12 mouse cellular contexts compared by ENCODE assay signal in genomic region chr19:3922661-3923371, GRCm38 (mm10). TPM values are rescaled to one million over a fixed set of nuclear protein-coding genes. Genes with fewer than 3 reads are reported as not detected.
A peak's percentile ranks its signal among the peaks of the same experiment; 100 is the strongest.
DNase-seq lines count a peak whose midpoint lies in the region; ATAC-seq and TF ChIP-seq lines count a peak whose summit lies in the region.
"Had no signal": no experiment of that assay in that cellular context is flagged by ENCODE, and none has a peak within 500 bp of the region (broad histone marks: within the 10 kb centered on the region; RNA-seq: fewer than 3 reads in every experiment).

No protein-coding gene starts in this region.

- no peak overlapping the region for H3K4me2 ChIP-seq in limb, embryonic 12.5 days
- no peak overlapping the region for H3K4me2 ChIP-seq in forebrain, embryonic 11.5 days (ENCODE audit: low read depth, low read length, severe bottlenecking)
- H3K4me2 ChIP-seq: forebrain, embryonic 15.5 days had no signal

- TF ChIP-seq CTCF in kidney, adult 2 months (conservative IDR thresholded peaks at IDR 0.05; ENCODE audit: insufficient read depth, insufficient read length, low read depth, low read length) = no peak

- H3K27me3 ChIP-seq in kidney, adult 2 months (replicated peaks; ENCODE audit: control insufficient read depth, insufficient read depth, low read length) = no peaks in the 10 kb centered on the region
- H3K27me3 ChIP-seq in limb, embryonic 12.5 days = no peaks in the 10 kb centered on the region
- no peaks in the 10 kb centered on the region for H3K27me3 ChIP-seq in forebrain, embryonic 11.5 days (ENCODE audit: control insufficient read depth, insufficient read depth, low read length)
- H3K27me3 ChIP-seq: forebrain, embryonic 15.5 days had no signal

- no peak for DNase-seq in kidney, adult 2 months
- no peak for DNase-seq in kidney, adult 11 months
- DNase-seq in spleen, postnatal 36 days (ENCODE audit: low spot score in 2 of 2) = peak; percentile 68 to 71
- DNase-seq in spleen, adult 12 weeks (ENCODE audit: low spot score) = no peak
- no peak for DNase-seq in forebrain, embryonic 11.5 days (ENCODE audit: low spot score)
- DNase-seq in urinary bladder, postnatal 14 days (ENCODE audit: low spot score) = no peak
- DNase-seq: adrenal gland, adult 2 months; cerebellum, postnatal 25 days; layer of hippocampus, adult 9-11 months had no signal

- no peak overlapping the region for H3K4me3 ChIP-seq in kidney, adult 2 months (ENCODE audit: insufficient read depth, low read depth, low read length)
- H3K4me3 ChIP-seq in limb, embryonic 12.5 days (replicated peaks) = no peak overlapping the region
- no peak overlapping the region for H3K4me3 ChIP-seq in forebrain, embryonic 11.5 days (ENCODE audit: low read depth, low read length)
- H3K4me3 ChIP-seq: forebrain, embryonic 15.5 days had no signal

- TF ChIP-seq POLR2A in kidney, adult 2 months (IDR thresholded peaks at IDR 0.05; ENCODE audit: low read depth, low read length) = no peak

- H3K9ac ChIP-seq in limb, embryonic 12.5 days (replicated peaks) = no peak overlapping the region
- H3K9ac ChIP-seq in forebrain, embryonic 11.5 days (ENCODE audit: low read length) = no peak overlapping the region
- H3K9ac ChIP-seq: forebrain, embryonic 15.5 days had no signal

- peak overlapping the region; percentile 49; the same call in 1 of the 2 replicates for H3K27ac ChIP-seq in kidney, adult 2 months (ENCODE audit: insufficient read depth, low read depth, low read length)
- H3K27ac ChIP-seq in limb, embryonic 12.5 days = peak overlapping the region; percentile 35; the same call in 1 of the 2 replicates
- no peak overlapping the region for H3K27ac ChIP-seq in forebrain, embryonic 11.5 days (ENCODE audit: low read depth, low read length)
- H3K27ac ChIP-seq: forebrain, embryonic 15.5 days had no signal

- ATAC-seq in limb, embryonic 12.5 days (ENCODE audit: insufficient number of reproducible peaks, insufficient read depth, low FRiP score, low TSS enrichment, low read depth) = no peak
- ATAC-seq in cerebellum, adult (ENCODE audit: insufficient number of reproducible peaks, low FRiP score, low TSS enrichment) = no peak
- ATAC-seq in forebrain, embryonic 11.5 days (replicated peaks; ENCODE audit: low FRiP score) = no peak
- ATAC-seq: forebrain, embryonic 15.5 days had no signal

- 56% methylated on average over 10 of the region's 10 CpGs for WGBS in kidney, adult 2 months
- 53% methylated on average over 10 of the region's 10 CpGs for WGBS in limb, embryonic 12.5 days
- WGBS in forebrain, embryonic 11.5 days = 53% methylated on average over 10 of the region's 10 CpGs

- H3K9me3 ChIP-seq in limb, embryonic 12.5 days = no peaks in the 10 kb centered on the region
- no peaks in the 10 kb centered on the region for H3K9me3 ChIP-seq in forebrain, embryonic 11.5 days (ENCODE audit: control insufficient read depth, low read length)
- H3K9me3 ChIP-seq: forebrain, embryonic 15.5 days had no signal

- H3K36me3 ChIP-seq in kidney, adult 2 months (ENCODE audit: control insufficient read depth, insufficient read depth, low read length) = no peaks in the 10 kb centered on the region
- no peaks in the 10 kb centered on the region for H3K36me3 ChIP-seq in limb, embryonic 12.5 days
- no peaks in the 10 kb centered on the region for H3K36me3 ChIP-seq in forebrain, embryonic 11.5 days (ENCODE audit: control insufficient read depth, insufficient read depth, low read length)
- H3K36me3 ChIP-seq: forebrain, embryonic 15.5 days had no signal

- H3K4me1 ChIP-seq in kidney, adult 2 months (ENCODE audit: control insufficient read depth, insufficient read depth, low read length) = no peaks in the 10 kb centered on the region
- no peaks in the 10 kb centered on the region; the same call in 1 of the 2 replicates for H3K4me1 ChIP-seq in limb, embryonic 12.5 days (replicated peaks)
- no peaks in the 10 kb centered on the region for H3K4me1 ChIP-seq in forebrain, embryonic 11.5 days (replicated peaks; ENCODE audit: control insufficient read depth, insufficient read depth, low read length)
- H3K4me1 ChIP-seq: forebrain, embryonic 15.5 days had no signal

RNA-seq across cellular contexts. Expression of gene Aldh3b1, which starts 6.8 kb away (rescaled TPM):
- 17.4 and 19.4 TPM in 2 replicates for polyA plus RNA-seq in kidney, adult 2 months (2012; rRNA removed)
- 0.60 and 0.65 TPM in 2 replicates for polyA plus RNA-seq in limb, embryonic 12.5 days (2016; fragmentation: Nextera tagmentation; extraction: Ambion mirVana)
- polyA plus RNA-seq in forebrain, embryonic 11.5 days (2014; fragmentation: Nextera tagmentation; extraction: Ambion mirVana) = 0.35 and 0.64 TPM in 2 replicates

RNA-seq across cellular contexts. Expression of gene Ndufs8, which starts 10.2 kb away (rescaled TPM):
- polyA plus RNA-seq in kidney, adult 2 months (2012; rRNA removed) = 678 and 742 TPM in 2 replicates
- 242 and 257 TPM in 2 replicates for polyA plus RNA-seq in limb, embryonic 12.5 days (2016; fragmentation: Nextera tagmentation; extraction: Ambion mirVana)
- polyA plus RNA-seq in forebrain, embryonic 11.5 days (2014; fragmentation: Nextera tagmentation; extraction: Ambion mirVana) = 189 and 206 TPM in 2 replicates

RNA-seq across cellular contexts. Expression of gene Unc93b1, which starts 12.2 kb away (rescaled TPM):
- polyA plus RNA-seq in kidney, adult 2 months (2012; rRNA removed) = 52.3 and 55.7 TPM in 2 replicates
- 11.7 and 12.1 TPM in 2 replicates for polyA plus RNA-seq in limb, embryonic 12.5 days (2016; fragmentation: Nextera tagmentation; extraction: Ambion mirVana)
- polyA plus RNA-seq in forebrain, embryonic 11.5 days (2014; fragmentation: Nextera tagmentation; extraction: Ambion mirVana) = 4.9 and 5.7 TPM in 2 replicates

RNA-seq across cellular contexts. Expression of gene Tcirg1, which starts 15.9 kb away (rescaled TPM):
- 69.2 and 71.2 TPM in 2 replicates for polyA plus RNA-seq in kidney, adult 2 months (2012; rRNA removed)
- polyA plus RNA-seq in limb, embryonic 12.5 days (2016; fragmentation: Nextera tagmentation; extraction: Ambion mirVana) = 41.3 and 47.0 TPM in 2 replicates
- polyA plus RNA-seq in forebrain, embryonic 11.5 days (2014; fragmentation: Nextera tagmentation; extraction: Ambion mirVana) = 11.4 and 15.7 TPM in 2 replicates

RNA-seq across cellular contexts. Expression of gene Aldh3b3, which starts 35.6 kb away (rescaled TPM):
- polyA plus RNA-seq in kidney, adult 2 months (2012; rRNA removed) = 4.7 and 9.2 TPM in 2 replicates
- not detected in 2 replicates for polyA plus RNA-seq in limb, embryonic 12.5 days (2016; fragmentation: Nextera tagmentation; extraction: Ambion mirVana)
- polyA plus RNA-seq in forebrain, embryonic 11.5 days (2014; fragmentation: Nextera tagmentation; extraction: Ambion mirVana) = not detected in 2 replicates
- polyA plus RNA-seq: forebrain, embryonic 15.5 days had no signal

Comparison
In these comparisons a context has a peak if more than half of its experiments do, and no peak if none do; other contexts are left out.
1. DNase-seq: peak in spleen, postnatal 36 days (2 of 2); none in kidney, adult 2 months (single experiment), kidney, adult 11 months (single experiment), spleen, adult 12 weeks (single experiment), forebrain, embryonic 11.5 days (single experiment) and urinary bladder, postnatal 14 days (single experiment).
2. RNA of gene Aldh3b1, which starts 6.8 kb away (polyA plus RNA-seq): 17.4 to 19.4 TPM in kidney, adult 2 months; 0.60 to 0.65 TPM in limb, embryonic 12.5 days and 0.35 to 0.64 TPM in forebrain, embryonic 11.5 days; every median in the first group is over 10 times any median in the second.